Mouse (Mus musculus) E14TG2a.4 (cell line): ENCODE measurements around the gene Gm4491.

Experiments used
- CTCF ChIP-seq: conservative IDR thresholded peaks from 2 replicates; pipeline ENCODE4 v1.5.1; 2014; ENCODE audit warnings: low read length
- NANOG ChIP-seq: IDR thresholded peaks from 2 replicates; pipeline ENCODE4 v1.6.1; 2014; ENCODE audit warnings: borderline replicate concordance, low read length, mixed read lengths

DNA sequence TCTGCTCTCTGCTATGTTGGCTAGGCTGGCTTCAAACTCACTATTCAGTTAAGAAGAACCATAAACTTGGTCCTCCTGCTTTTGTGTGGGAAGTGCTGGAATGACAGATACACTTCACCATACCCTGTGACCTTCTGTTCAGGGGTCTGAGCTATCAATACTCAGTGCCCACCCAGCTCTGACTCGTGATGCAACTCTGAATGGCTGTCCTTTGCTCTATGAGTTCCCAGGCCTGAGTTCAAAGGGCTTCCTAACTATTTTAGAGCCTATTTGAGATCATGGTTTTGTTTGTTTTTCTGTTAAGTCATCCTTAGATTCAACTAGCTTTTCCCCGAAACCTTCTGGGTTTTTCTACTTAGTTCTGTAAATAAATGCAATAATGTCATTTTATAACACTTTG is 25.7 kb downstream of the Gm4491 start:
- TF ChIP-seq CTCF (no peak), NANOG (no peak)
